Mouse (Mus musculus) brown adipose tissue, adult 24 weeks (tissue): Measurements from ENCODE around the gene H2-DMb2. TPM values are rescaled to one million over a fixed set of nuclear protein-coding genes. Genes with fewer than 3 reads are reported as not detected.

ENCODE experiments used
- H3K27ac ChIP-seq: fragments of 200-500 bp; replicated peaks from 2 replicates; pipeline ENCODE4 v1.5.1; 2012; ENCODE audit warnings: low read depth, mild to moderate bottlenecking, low read length
- H3K4me1 ChIP-seq: fragments of 200-500 bp; 2 replicates; pipeline ENCODE4 v1.6.1; 2012; ENCODE audit warnings: low read length, mixed read lengths; ENCODE audit not compliant: control insufficient read depth, insufficient read depth, insufficient read length
- H3K4me3 ChIP-seq: fragments of 200-500 bp; 2 replicates; pipeline ENCODE4 v1.5.1; 2012; ENCODE audit warnings: low read depth, mild to moderate bottlenecking, low read length, moderate library complexity; ENCODE audit not compliant: insufficient read depth
- polyA plus RNA-seq: library from polyadenylated mRNA; stranded (reverse); fragments of >200 nt; gene quantifications from 2 replicates; pipeline ENCODE4 v1.2.4, GENCODE M21; 2012; ENCODE audit not compliant: missing spikeins, insufficient read depth, insufficient read length

H2-DMb2 gene
- polyA plus RNA-seq, 1 experiment: not detected

DNA sequence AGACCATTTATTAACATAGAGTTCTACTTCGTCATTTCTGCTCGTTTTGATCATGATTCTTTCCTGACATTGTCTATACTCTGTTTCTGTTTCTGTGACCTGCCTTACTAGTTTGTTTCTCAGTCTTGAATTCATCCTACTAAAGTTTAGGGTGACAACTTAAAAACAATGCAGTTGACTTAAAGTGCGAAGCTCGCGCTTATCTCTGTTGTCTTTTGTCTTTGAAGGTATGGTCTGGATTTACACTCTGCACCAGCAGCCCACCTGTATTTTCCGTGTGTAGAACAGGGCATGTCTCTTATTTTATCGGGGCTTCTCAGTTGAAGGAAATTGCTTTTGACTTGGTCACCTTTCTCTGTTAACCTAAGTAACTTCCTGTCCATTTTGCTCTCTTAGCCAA is 20.0 kb upstream of the H2-DMb2 start:
- peak overlapping the region; percentile 76 for H3K4me3 ChIP-seq
- H3K4me1 ChIP-seq: peaks cover 17% of the 10 kb centered on the region
- peak overlapping the region; percentile 80 for H3K27ac ChIP-seq

DNA sequence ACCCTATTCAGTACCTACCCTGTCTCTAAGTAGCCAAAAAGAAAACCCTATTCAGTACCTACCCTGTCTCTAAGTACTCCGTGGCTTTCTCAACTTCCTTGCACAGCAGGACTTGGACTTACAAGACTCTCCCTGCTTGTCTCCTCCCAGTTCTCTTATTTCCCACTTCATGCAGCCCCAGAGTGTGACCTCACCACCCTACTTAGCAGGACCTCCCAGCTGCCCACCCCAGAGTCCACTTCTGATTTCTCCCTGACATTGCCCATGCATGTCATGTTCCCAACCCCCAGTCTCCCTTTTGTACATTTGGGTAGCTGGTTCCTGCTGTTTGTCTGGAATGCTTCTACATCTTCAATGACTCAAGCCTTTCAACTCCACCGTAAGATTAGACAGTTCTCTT is 19.6 kb upstream of the H2-DMb2 start:
- H3K4me1 ChIP-seq: peaks cover 17% of the 10 kb centered on the region
- peak overlapping the region; percentile 76 for H3K4me3 ChIP-seq

DNA sequence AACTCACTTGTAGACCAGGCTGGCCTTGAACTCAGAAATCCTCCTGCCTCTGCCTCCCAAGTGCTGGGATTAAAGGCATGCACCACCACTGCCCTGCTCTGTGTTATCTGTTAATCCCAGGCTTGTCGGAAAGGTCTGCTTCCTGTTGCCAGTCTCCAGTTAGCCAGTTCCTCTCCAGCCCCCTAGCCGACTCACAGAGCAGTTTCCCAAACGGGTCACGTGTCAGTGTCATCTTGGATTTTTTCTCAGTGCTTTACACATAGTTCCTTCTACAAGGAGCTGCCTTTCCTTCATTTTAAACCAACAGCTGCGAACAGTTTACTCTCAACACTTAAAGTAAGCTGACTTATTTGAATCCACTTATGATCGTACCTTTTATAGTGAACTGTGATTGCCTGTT is 18.5 kb upstream of the H2-DMb2 start:
- 0 out of 2 replicates have a peak overlapping the region, but pooled peaks have one; percentile 19 for H3K27ac ChIP-seq
- H3K4me1 ChIP-seq: peaks cover 27% of the 10 kb centered on the region
- no peak overlapping the region for H3K4me3 ChIP-seq

More for the DNA sequence above, 19.6 kb upstream of the H2-DMb2 start:
- H3K27ac ChIP-seq: peak overlapping the region; percentile 80

DNA sequence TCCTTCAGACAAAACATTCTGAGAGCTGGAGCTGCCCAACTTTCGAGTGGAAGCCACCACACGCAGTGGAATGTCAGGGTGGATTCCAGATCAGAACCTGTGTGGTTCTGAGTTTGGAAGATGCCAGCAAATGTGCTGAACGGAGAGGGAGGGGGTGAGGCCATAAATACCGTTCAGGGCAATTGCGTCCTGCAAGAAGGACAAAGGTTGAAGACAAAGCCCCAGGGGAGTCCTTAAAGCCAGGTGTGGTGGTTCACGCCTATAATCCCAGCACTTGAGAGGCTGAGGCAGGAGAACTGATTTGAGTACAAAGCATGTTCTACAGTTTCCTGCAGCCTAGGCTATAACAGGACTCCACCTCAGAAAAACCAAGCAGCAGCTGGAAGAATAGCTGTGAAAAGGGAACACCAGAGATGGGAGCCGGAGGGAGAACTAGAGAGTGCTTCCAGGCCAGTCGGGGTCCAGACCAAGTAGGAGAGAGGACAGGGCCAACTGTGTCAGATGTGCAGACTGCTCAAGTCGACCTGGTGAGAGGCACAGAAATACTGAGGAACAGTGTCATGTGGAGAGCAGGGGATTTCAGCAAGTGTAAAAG is 16.2 kb upstream of the H2-DMb2 start:
- peak overlapping the region; percentile 13; the same call in 1 of the 2 replicates for H3K27ac ChIP-seq
- H3K4me1 ChIP-seq: peaks cover 32% of the 10 kb centered on the region
- no peak overlapping the region for H3K4me3 ChIP-seq

DNA sequence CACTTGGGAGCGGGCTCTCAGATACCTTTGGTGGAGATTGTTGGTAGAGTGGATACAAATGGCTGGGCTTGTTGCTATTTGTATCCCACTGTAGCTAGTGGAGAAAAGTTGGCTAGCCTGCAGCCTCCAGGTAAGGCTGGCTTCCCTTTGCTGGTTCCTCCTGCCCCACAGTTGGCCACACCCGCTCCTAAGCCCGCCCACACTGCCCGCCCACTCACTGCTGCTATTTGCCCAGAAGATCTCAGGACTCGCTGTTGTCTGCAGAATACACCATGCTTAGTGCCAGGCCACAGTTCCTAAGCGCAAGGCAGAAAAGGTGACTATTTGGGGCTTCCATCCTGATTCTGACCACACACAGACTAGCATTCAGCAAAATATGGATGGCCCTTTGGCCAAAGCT is 15.6 kb upstream of the H2-DMb2 start:
- H3K4me3 ChIP-seq: no peak overlapping the region
- peaks cover 32% of the 10 kb centered on the region for H3K4me1 ChIP-seq
- H3K27ac ChIP-seq: 0 out of 2 replicates have a peak overlapping the region, but pooled peaks have one; percentile 13

DNA sequence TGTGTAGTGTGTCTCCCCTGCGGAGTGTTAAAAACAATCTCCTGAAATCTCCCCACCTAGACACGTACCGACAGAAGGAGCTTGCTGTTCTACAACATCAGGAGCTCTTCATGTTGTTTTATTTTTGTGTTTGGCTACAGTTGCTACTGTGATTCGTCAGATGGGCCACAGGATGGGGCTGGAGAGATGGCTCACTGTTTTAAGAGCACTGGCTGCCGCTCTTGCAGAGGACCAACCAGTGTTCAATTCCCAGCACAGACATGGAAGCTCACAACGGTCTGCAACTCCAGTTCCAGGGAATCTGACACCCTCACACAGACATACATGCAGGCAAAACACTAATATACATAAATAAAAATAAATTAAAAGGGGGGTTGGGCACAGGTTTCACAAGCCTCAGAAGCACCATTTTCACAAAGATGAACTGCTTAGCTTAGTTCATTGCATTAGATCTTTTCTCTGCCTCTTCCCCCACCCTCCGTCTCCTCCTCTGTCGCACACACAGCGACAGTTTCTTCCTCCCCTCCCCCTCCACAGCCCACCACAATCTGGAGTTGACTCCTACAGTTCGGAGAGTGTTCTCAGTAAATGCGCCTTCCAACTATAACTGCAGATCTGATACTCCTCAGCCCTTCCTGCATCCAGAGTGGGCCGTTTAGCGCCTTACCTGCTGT is 14.7 kb upstream of the H2-DMb2 start:
- Histone ChIP-seq H3K4me1 (peaks cover 32% of the 10 kb centered on the region), H3K27ac (no peak overlapping the region), H3K4me3 (no peak overlapping the region)

DNA sequence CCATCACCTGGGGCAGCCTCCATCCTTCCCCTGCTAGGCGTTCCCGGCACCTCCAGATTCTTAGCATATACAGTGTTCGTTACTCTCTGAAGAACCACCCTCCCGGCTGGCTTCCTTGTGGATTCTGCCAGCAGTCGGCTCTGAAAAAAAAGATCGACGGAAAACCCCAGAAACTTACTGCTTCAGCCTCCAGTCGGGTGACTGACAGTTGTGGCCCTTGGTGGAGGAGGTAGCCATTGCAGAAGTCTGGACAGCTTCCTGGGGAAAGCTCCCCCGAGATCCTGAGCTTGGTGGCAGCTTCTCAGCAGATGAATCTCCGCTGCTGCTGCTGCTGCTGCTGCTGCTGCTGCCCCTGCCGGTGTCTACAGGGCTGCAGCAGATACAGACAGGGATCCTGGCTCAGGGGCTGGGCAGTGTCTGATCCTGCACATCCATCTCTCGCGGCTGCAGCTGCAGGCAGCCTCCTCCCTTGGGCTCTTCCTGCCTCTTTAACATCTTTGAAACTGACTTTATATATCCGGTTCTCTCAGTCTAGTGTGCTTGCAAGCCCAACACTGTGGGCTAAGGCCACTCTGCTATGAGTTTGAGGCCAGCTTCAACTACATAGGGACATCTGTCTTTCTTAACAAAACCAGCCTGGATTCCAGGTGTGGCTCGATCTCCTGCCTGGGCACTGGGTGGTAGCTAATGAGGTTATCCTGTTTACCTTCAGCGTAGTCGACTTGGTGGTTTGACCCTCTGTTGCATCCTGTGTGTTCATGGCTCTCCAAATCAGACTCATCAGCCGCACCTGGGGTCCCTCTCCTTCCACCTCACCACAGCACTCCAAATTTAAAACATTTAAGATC is 13.9 kb upstream of the H2-DMb2 start:
- Histone ChIP-seq H3K4me3 (no peak overlapping the region), H3K27ac (no peak overlapping the region), H3K4me1 (peaks cover 28% of the 10 kb centered on the region)

DNA sequence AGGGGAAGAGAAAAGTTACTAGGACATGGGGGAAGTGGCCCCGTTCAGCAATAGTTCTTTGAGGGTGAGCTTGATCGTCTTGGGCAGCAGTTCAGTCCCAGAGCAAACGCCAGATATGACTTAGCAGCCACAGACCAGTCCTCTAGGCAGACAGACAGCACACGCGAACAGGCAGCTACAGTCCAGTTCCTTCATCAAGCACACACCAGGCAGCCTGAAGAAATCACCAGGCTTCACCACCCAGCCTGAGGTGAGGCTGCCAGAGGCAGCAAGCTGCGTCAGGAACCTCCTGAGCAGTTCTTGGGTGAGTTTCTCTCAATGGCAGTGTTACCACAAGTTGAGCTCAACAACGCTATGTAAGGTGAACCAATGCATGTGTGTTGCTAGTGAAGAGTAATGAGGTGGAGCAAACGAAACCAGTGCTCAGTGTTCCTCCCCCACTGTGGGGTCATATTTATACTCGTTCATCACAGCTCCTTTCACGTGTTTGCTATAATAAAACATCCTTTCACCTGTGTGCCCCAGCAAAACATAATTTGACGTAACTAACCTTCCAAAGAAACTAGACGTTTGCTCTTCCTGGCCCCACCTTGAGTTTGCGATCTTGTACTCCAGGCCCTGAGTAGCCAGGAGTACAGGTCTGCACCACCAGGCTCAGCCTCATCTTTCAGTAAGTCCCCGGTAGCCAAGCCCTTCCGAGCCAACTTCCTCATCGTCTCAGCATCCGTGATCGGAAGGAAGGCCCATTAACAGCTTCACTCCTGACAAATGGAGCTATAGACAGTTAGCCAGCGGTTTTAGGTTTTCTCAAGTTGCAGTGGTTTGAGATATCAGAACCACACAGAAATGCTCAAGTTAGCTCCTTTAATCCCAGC is 12.8 kb upstream of the H2-DMb2 start:
- peaks cover 28% of the 10 kb centered on the region for H3K4me1 ChIP-seq
- H3K27ac ChIP-seq: no peak overlapping the region

DNA sequence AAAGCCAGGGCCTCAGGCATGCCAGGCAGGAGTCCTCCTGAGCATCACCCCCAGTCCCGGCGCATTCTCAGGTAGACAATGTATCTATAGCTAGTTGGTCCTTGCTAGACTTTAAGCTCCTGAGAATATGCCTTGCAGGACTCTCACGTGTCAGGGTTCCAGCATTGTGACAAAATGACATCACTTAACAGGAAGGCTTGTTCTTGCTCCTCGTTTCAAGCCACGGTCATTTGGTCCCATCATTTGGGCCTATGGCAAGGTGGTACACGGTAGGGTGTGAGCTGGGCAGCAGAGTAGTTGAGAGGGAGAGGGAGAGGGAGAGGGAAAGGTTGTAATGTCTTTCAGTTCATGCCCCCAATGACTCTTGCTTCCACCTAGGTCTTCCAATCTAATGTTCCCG is 11.2 kb upstream of the H2-DMb2 start:
- Histone ChIP-seq H3K4me1 (peaks cover 23% of the 10 kb centered on the region), H3K27ac (no peak overlapping the region), H3K4me3 (no peak overlapping the region)

More for the DNA sequence above, 12.8 kb upstream of the H2-DMb2 start:
- H3K4me3 ChIP-seq: no peak overlapping the region

DNA sequence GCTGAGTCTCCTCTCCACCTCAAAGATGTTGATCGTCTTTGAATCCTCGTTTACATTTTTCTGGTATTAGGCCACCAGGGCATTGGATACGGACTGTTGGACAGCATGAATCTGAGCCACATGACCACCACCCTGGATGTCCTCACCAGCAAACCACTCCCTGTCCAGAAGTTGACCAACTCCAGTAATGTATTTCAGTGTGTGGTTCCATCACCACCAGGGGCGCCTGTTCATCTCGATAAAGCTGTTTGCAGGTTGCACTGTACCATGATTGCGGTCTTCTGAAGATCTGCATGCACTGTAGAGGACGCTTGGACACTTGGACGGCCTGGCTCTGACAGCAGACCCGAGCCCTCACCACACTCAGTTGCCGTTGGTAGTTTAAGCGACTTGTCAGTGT is 9.8 kb upstream of the H2-DMb2 start:
- Histone ChIP-seq H3K27ac (no peak overlapping the region), H3K4me1 (peaks cover 15% of the 10 kb centered on the region), H3K4me3 (no peak overlapping the region)

DNA sequence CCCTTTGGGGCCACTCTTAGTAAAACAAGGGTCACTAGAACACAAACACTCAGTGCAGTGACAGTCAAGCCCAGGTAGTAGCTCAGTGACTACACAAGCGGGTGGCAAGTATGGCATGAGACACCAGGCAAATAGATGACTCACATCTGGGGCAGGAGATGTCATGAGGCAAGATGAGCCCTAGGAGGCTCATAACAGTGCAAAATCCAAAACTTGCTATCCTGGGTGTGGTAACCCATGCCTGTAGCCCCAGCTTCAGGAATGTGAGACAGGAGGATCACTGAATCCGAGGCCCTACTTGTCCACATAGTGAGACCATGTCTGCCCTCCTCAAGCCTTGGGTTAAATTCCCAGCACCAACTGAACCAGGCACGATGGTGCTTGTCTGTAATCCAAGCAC is 8.7 kb upstream of the H2-DMb2 start:
- Histone ChIP-seq H3K4me1 (peaks cover 7% of the 10 kb centered on the region), H3K27ac (no peak overlapping the region), H3K4me3 (no peak overlapping the region)

DNA sequence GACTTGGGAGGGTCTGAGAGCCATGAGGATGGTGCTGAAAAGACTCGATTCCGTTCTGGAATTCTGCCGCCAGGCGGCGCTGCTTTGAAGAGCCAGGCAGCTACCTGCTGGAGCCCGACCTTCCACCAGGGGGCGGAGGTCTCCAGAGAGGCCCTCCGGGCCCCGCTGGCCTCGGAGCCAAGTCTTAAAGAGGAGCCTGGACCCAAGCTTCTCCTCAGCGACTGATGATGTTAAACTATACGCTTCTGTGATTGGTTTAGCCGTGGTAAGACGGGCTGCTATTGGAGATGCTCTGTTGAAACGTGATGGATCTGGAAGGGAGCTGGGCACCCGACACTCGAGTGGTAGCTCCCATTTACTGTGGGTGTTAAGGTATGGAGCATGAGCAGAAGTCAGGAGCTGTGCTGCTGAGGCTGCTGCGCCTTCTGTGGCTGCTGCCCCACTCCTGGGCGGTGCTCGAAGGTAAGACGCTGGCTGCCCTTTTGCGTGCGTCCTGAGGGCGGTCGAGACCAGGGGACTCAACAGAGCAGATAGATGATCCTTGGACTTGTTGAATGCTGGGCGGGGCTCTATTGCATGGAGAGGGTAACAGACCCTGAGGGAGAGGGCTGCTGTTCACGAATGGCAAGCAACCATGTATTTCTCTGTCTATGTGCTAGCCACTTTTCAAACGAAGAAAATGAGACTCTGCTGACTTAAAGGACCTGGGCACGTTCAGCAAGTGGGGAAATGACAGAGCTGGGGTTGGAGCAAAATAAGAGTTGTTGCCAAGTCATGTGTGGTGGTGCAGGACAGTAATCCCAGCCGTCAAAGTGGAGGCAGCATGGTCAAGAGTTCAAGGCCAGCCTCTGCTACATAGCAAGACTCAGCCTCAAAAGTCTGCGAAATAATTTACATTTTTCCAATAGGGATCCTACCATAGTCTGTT is 7.5 kb upstream of the H2-DMb2 start:
- Histone ChIP-seq H3K4me1 (no peaks in the 10 kb centered on the region), H3K27ac (no peak overlapping the region; the same call in 1 of the 2 replicates), H3K4me3 (peak overlapping the region; percentile 53)

DNA sequence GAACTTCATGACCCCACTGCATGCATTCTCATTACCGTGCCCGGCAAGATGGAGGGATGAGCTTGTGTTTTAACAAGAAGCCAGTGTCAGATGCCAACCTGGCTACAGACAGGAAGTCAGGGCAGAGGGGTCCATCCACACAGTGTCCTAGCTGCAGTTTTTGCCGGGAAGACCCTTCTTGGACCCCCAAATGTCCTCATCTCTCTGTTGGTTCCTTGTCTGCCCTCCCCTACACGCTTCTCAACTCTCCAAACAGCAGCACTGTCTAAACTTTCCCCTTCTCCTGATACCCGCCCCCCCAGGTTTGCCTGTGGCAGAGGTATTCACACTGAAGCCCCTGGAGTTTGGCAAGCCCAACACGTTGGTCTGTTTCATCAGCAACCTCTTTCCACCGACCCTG is 5.5 kb upstream of the H2-DMb2 start:
- Histone ChIP-seq H3K4me3 (no peak overlapping the region), H3K27ac (no peak overlapping the region), H3K4me1 (no peaks in the 10 kb centered on the region)

DNA sequence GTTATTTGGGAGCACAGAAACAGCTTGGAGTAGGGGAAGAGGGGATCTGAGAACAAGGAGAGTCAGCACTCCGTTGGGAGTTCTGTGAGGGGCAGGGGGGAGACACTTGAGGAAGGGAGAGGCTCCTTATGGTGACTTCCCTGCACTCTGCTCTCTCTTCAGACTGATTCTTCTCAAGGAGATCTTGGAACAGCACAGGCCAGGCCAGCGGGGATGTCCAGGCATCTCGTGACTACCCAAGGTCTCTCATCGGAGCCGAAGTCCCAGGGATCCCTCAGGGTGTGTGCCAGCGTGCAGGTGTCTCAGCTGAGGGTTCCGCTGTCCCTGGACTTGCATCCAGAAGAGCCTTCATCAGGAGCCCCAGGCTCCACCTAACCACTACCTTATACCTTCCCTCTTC is 4.5 kb upstream of the H2-DMb2 start:
- no peak overlapping the region for H3K27ac ChIP-seq
- H3K4me1 ChIP-seq: no peaks in the 10 kb centered on the region
- no peak overlapping the region for H3K4me3 ChIP-seq
